Mouse (Mus musculus) liver, adult 2 months (tissue): ENCODE results near the gene Ap3d1.

Experiments used
- CTCF ChIP-seq: fragments of 200-500 bp; IDR thresholded peaks from 2 replicates; pipeline ENCODE4 v1.5.1; 2011; ENCODE audit warnings: low read depth, low read length, control low read depth
- POLR2A ChIP-seq: fragments of 200-500 bp; IDR thresholded peaks from 2 replicates; pipeline ENCODE4 v1.6.1; 2011; ENCODE audit warnings: low read length, control low read depth; ENCODE audit not compliant: insufficient read depth; ENCODE audit errors: extremely low read depth

DNA sequence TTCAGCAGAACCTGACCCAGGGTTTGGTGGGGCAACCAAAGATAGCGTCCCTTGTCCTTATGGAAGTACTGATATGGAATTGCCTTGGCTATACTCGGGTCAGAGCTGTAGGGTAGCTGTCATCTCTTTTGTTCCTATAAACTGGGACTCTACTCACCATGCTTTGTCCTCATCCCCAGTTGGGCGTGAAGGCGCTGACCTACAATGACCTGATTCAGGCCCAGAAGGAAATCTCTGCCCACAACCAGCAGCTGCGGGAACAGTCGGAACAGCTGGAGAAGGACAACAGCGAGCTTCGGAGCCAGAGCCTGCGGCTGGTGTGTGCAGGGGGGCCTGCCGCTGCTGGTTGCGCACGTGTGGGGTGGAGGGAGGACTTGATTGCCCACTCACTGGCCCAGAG lies 42.8 kb upstream of the Ap3d1 start:
- TF ChIP-seq CTCF (no peak), POLR2A (no peak)
